Mouse (Mus musculus) central nervous system, embryonic 11.5 days (tissue): ENCODE data around the gene Parp6. TPM values are rescaled to one million over a fixed set of nuclear protein-coding genes. Genes with fewer than 3 reads are reported as not detected.

ENCODE experiments used
- polyA plus RNA-seq: library from polyadenylated mRNA; depleted of rRNA; stranded (reverse); fragments of >200 nt; gene quantifications from 2 replicates; pipeline ENCODE4 v1.2.3, GENCODE M21; 2012; rRNA removed

Gene Parp6
- polyA plus RNA-seq, result 67.3 and 90.3 TPM in 2 replicates

GRCm38 (mm10) chr9:59616622-59617306, at the start of gene Parp6:
TSS of gene Parp6 (plus strand) at chr9:59617284.

GRCm38 (mm10) chr9:59577844-59578504, 39.1 kb upstream of the Parp6 start, which contains the start of gene Celf6:
TSS of gene Celf6 (plus strand) at chr9:59577917.

GRCm38 (mm10) chr9:59655958-59656634, 39.0 kb downstream of the Parp6 start, which contains the start of gene Pkm:
TSS of gene Pkm (plus strand) at chr9:59656368.

GRCm38 (mm10) chr9:59679678-59680533, 62.8 kb downstream of the Parp6 start, which contains the start of gene Gramd2:
TSS of gene Gramd2 (plus strand) at chr9:59680144.

Other genes starting within 250 kb of the Parp6 start
- 72.2 and 125 TPM in 2 replicates for gene Arih1, start 130.7 kb upstream of the Parp6 start, polyA plus RNA-seq
- gene Hexa, start 77.7 kb upstream of the Parp6 start, polyA plus RNA-seq, result 24.9 and 35.8 TPM in 2 replicates
- gene Tmem202, start 77.4 kb upstream of the Parp6 start, polyA plus RNA-seq, result 0.07 TPM in 1 of 2 replicates, not detected in the other
- 4.0 and 5.4 TPM in 2 replicates for gene Celf6, start 39.4 kb upstream of the Parp6 start, polyA plus RNA-seq
- gene Pkm, start 39.1 kb downstream of the Parp6 start, polyA plus RNA-seq, result 1,514 and 2,121 TPM in 2 replicates
- gene Gramd2, start 62.9 kb downstream of the Parp6 start, polyA plus RNA-seq, result 0.32 and 0.76 TPM in 2 replicates
- gene Senp8, start 133.4 kb downstream of the Parp6 start, polyA plus RNA-seq, result 8.0 and 11.1 TPM in 2 replicates
- gene Myo9a, start 133.6 kb downstream of the Parp6 start, polyA plus RNA-seq, result 11.6 and 18.1 TPM in 2 replicates